Mouse (Mus musculus): ENCODE results near the gene Agbl4. TPM values are rescaled to one million over a fixed set of nuclear protein-coding genes. Genes with fewer than 3 reads are reported as not detected.

Gene Agbl4
- polyA plus RNA-seq, 1 experiment: not detected

DNA sequence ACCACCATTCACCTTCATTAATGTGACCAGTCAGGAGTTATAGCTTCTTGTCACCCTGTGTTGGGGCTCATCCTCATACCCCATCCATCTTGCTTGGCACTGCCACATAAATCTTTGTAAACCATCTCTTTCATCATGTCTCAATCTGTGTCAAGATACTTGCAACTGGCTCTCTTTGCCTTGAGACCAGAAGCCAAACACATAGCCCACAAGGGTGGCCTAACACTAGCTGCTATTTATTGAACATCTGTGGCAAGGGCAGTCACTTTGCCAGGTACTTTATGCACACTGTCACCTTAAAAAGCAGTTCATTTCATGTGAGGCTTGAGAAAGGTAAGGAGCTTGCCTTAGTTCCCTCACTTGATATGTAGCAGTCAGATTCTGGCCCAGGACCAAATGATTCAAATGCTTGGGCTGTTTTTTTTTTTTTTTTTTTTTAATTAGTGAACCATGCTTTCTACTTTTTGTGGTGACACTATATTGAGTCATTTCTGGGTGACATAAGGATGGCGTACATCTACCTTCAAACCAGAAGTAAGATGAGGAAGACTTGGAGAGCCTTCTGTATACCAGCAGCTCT lies 1027.0 kb downstream of the Agbl4 start:
- Histone ChIP-seq H3K36me3 (ENCODE audit: control insufficient read depth, insufficient read depth) (no peaks in the 10 kb centered on the region), H3K4me3 (no peak overlapping the region), H3K79me2 (ENCODE audit: control insufficient read depth, insufficient read depth) (no peaks in the 10 kb centered on the region), H3ac (ENCODE audit: control insufficient read depth, insufficient read length) (no peak overlapping the region), H3K27me3 (ENCODE audit: control insufficient read depth, insufficient read depth, insufficient read length) (no peaks in the 10 kb centered on the region), H3K4me2 (ENCODE audit: low read depth) (no peak overlapping the region)
- TF ChIP-seq CEBPB (IDR thresholded peaks at IDR 0.05; ENCODE audit: insufficient read depth, poor library complexity, severe bottlenecking) (no peak), MYOD1 (IDR thresholded peaks at IDR 0.05; ENCODE audit: control insufficient read depth in 1 of 3, insufficient read length in 2 of 3, low read depth in 2 of 3) (no peak), E2F4 (IDR thresholded peaks at IDR 0.05; ENCODE audit: insufficient read depth) (no peak), POLR2A (IDR thresholded peaks at IDR 0.05; ENCODE audit: insufficient read length, low read depth) (no peak), MYOG (IDR thresholded peaks at IDR 0.05; ENCODE audit: control insufficient read depth in 1 of 3, insufficient read depth in 1 of 3, insufficient read length in 2 of 3, low read depth in 2 of 3) (no peak), TCF3 (IDR thresholded peaks at IDR 0.05; ENCODE audit: insufficient read length, low read depth) (no peak), REST (IDR thresholded peaks at IDR 0.05; ENCODE audit: insufficient read depth, insufficient read length) (no peak), MAX (IDR thresholded peaks at IDR 0.05; ENCODE audit: low read depth) (no peak), USF1 (IDR thresholded peaks at IDR 0.05; ENCODE audit: low read depth) (no peak)

DNA sequence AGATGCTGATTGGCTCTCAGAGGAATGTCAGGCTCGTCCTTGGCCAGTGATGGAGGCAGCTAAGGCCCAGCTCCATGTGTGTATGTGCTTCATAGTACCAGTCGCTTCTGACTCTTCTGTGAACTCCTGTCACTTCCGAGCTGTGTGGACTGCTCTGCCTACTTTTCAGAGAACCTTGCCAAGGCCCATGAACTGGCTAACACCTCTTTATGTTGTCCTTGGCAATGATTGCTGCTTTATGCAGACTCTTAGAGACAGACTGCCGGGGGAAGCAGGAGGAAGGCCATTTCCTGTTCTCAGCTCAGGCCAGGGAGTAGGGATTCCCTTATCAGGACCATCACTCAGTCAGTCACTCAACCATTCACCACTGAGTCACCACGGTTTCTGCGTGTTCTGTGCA lies 1027.7 kb downstream of the Agbl4 start:
- TF ChIP-seq TCF12 (IDR thresholded peaks at IDR 0.05; ENCODE audit: insufficient read depth, poor library complexity, severe bottlenecking) (no peak), REST (IDR thresholded peaks at IDR 0.05; ENCODE audit: insufficient read depth, insufficient read length) (no peak)
- H3K79me2 ChIP-seq (ENCODE audit: control insufficient read depth, insufficient read depth): no peaks in the 10 kb centered on the region
- H3ac ChIP-seq (ENCODE audit: control insufficient read depth, insufficient read length): no peak overlapping the region
- no peak overlapping the region for H3K4me3 ChIP-seq
- no peaks in the 10 kb centered on the region for H3K36me3 ChIP-seq (ENCODE audit: control insufficient read depth, insufficient read depth)
- H3K27me3 ChIP-seq (ENCODE audit: control insufficient read depth, insufficient read depth, insufficient read length): no peaks in the 10 kb centered on the region
- H3K4me2 ChIP-seq (ENCODE audit: low read depth): no peak overlapping the region

DNA sequence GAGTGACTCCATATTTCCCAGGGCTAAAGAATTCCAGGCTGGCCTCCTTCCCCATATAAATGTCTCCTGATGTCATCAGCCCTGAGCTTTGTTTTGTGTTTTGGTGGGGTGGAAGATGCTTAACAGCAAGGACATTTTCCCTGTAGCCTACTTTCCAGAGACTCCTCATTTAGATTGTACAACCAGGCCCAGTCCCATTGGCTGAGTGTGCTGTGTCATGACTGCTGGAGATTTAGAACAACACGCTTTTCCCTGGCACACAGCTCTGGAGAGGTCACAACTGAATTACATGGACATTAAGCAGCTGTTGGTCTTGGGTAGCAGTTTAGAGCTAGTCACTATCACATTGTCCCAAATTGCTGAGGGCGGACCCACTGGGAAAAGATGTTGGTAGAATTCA lies 1033.7 kb downstream of the Agbl4 start:
- Histone ChIP-seq H3K27me3 (ENCODE audit: control insufficient read depth, insufficient read depth, insufficient read length) (no peaks in the 10 kb centered on the region), H3ac (ENCODE audit: control insufficient read depth, insufficient read length) (no peak overlapping the region), H3K4me3 (no peak overlapping the region), H3K79me2 (ENCODE audit: control insufficient read depth, insufficient read depth) (no peaks in the 10 kb centered on the region), H3K4me2 (ENCODE audit: low read depth) (no peak overlapping the region), H3K36me3 (ENCODE audit: control insufficient read depth, insufficient read depth) (no peaks in the 10 kb centered on the region)
- TF ChIP-seq CEBPB (IDR thresholded peaks at IDR 0.05; ENCODE audit: insufficient read depth, poor library complexity, severe bottlenecking) (no peak), SRF (IDR thresholded peaks at IDR 0.05; ENCODE audit: control insufficient read depth, insufficient read length, low read depth) (no peak), MYOG (IDR thresholded peaks at IDR 0.05; ENCODE audit: control insufficient read depth in 1 of 3, insufficient read depth in 1 of 3, insufficient read length in 2 of 3, low read depth in 2 of 3) (no peak), POLR2AphosphoS2 (IDR thresholded peaks at IDR 0.05; ENCODE audit: insufficient read length, low read depth) (no peak), POLR2A (IDR thresholded peaks at IDR 0.05; ENCODE audit: insufficient read length, low read depth) (no peak), TCF12 (IDR thresholded peaks at IDR 0.05; ENCODE audit: insufficient read depth, poor library complexity, severe bottlenecking) (no peak)

DNA sequence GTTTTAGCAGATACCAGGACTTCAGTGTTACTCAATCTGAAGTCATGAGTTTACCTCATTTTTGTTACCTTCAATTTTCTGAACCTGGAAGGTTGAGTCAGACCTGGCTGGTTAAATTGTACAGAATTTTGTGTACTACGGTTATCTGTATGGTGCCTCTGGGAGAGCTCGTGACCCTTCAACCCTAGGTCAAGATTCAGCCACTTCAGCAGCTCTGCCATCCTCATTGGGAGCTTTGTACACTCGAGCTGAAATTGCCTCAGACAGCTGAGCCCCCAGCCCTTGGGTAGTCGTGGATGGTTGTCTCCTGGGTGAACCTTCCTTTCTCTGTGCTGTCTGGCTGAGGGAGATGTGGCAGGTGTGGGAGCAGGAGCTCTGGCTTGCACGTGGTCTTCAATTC lies 1034.6 kb downstream of the Agbl4 start:
- Histone ChIP-seq H3K27me3 (ENCODE audit: control insufficient read depth, insufficient read depth, insufficient read length) (no peaks in the 10 kb centered on the region), H3K4me3 (no peak overlapping the region), H3K4me2 (ENCODE audit: low read depth) (no peak overlapping the region), H3K36me3 (ENCODE audit: control insufficient read depth, insufficient read depth) (no peaks in the 10 kb centered on the region), H3K79me2 (ENCODE audit: control insufficient read depth, insufficient read depth) (no peaks in the 10 kb centered on the region), H3ac (ENCODE audit: control insufficient read depth, insufficient read length) (no peak overlapping the region)
- TF ChIP-seq MYOD1 (IDR thresholded peaks at IDR 0.05; ENCODE audit: control insufficient read depth in 1 of 3, insufficient read length in 2 of 3, low read depth in 2 of 3): no peak
- TF ChIP-seq CEBPB (IDR thresholded peaks at IDR 0.05; ENCODE audit: insufficient read depth, poor library complexity, severe bottlenecking): no peak
- TF ChIP-seq TCF12 (IDR thresholded peaks at IDR 0.05; ENCODE audit: insufficient read depth, poor library complexity, severe bottlenecking): no peak
- TF ChIP-seq TCF3 (IDR thresholded peaks at IDR 0.05; ENCODE audit: insufficient read length, low read depth): no peak
- TF ChIP-seq E2F4 (IDR thresholded peaks at IDR 0.05; ENCODE audit: insufficient read depth): no peak
- TF ChIP-seq SRF (IDR thresholded peaks at IDR 0.05; ENCODE audit: control insufficient read depth, insufficient read length, low read depth): no peak
- no peak for TF ChIP-seq REST (IDR thresholded peaks at IDR 0.05; ENCODE audit: insufficient read depth, insufficient read length)
- no peak for TF ChIP-seq USF1 (IDR thresholded peaks at IDR 0.05; ENCODE audit: low read depth)
- no peak for TF ChIP-seq POLR2AphosphoS2 (IDR thresholded peaks at IDR 0.05; ENCODE audit: insufficient read length, low read depth)
- no peak for TF ChIP-seq MAX (IDR thresholded peaks at IDR 0.05; ENCODE audit: low read depth)
- TF ChIP-seq MYOG (IDR thresholded peaks at IDR 0.05; ENCODE audit: control insufficient read depth in 1 of 3, insufficient read depth in 1 of 3, insufficient read length in 2 of 3, low read depth in 2 of 3): no peak

DNA sequence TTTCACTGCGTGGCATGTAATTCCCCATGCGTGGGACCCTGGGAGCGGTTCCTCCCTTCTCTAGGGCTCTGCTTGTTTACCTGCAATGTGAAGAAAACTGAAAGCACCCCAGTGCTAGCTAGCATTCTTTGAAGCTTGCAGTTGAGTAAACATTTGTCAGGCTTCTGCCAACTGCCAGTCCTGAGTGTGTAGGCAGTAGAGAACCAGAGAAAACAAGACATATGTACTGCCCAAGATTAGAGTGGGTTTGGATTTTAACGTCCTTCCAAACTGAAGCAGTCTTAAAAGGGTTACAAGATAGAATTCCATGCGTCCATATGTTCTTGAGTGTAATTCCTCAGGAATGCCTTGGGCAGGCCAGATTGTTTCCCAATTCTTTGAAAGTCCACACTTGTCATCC lies 1035.0 kb downstream of the Agbl4 start:
- Histone ChIP-seq H3K4me3 (no peak overlapping the region), H3K79me2 (ENCODE audit: control insufficient read depth, insufficient read depth) (no peaks in the 10 kb centered on the region), H3K27me3 (ENCODE audit: control insufficient read depth, insufficient read depth, insufficient read length) (no peaks in the 10 kb centered on the region), H3K4me2 (ENCODE audit: low read depth) (no peak overlapping the region), H3K36me3 (ENCODE audit: control insufficient read depth, insufficient read depth) (no peaks in the 10 kb centered on the region), H3ac (ENCODE audit: control insufficient read depth, insufficient read length) (no peak overlapping the region)
- no peak for TF ChIP-seq CEBPB (IDR thresholded peaks at IDR 0.05; ENCODE audit: insufficient read depth, poor library complexity, severe bottlenecking)
- no peak for TF ChIP-seq USF1 (IDR thresholded peaks at IDR 0.05; ENCODE audit: low read depth)
- no peak for TF ChIP-seq REST (IDR thresholded peaks at IDR 0.05; ENCODE audit: insufficient read depth, insufficient read length)
- no peak for TF ChIP-seq MYOG (IDR thresholded peaks at IDR 0.05; ENCODE audit: control insufficient read depth in 1 of 3, insufficient read depth in 1 of 3, insufficient read length in 2 of 3, low read depth in 2 of 3)
- TF ChIP-seq TCF3 (IDR thresholded peaks at IDR 0.05; ENCODE audit: insufficient read length, low read depth): no peak
- no peak for TF ChIP-seq MAX (IDR thresholded peaks at IDR 0.05; ENCODE audit: low read depth)
- no peak for TF ChIP-seq MYOD1 (IDR thresholded peaks at IDR 0.05; ENCODE audit: control insufficient read depth in 1 of 3, insufficient read length in 2 of 3, low read depth in 2 of 3)
- TF ChIP-seq POLR2A (IDR thresholded peaks at IDR 0.05; ENCODE audit: insufficient read length, low read depth): no peak
- no peak for TF ChIP-seq TCF12 (IDR thresholded peaks at IDR 0.05; ENCODE audit: insufficient read depth, poor library complexity, severe bottlenecking)
- TF ChIP-seq E2F4 (IDR thresholded peaks at IDR 0.05; ENCODE audit: insufficient read depth): no peak
- no peak for TF ChIP-seq SRF (IDR thresholded peaks at IDR 0.05; ENCODE audit: control insufficient read depth, insufficient read length, low read depth)
- TF ChIP-seq POLR2AphosphoS2 (IDR thresholded peaks at IDR 0.05; ENCODE audit: insufficient read length, low read depth): no peak
